Mouse (Mus musculus): ENCODE results near the gene Cep164. TPM values are rescaled to one million over a fixed set of nuclear protein-coding genes. Genes with fewer than 3 reads are reported as not detected.

Gene Cep164
- polyA plus RNA-seq (2015; fragmentation: Nextera tagmentation; extraction: Ambion mirVana), result 6.1 and 6.6 TPM in 2 replicates

GRCm38 (mm10) chr9:45828291-45828963 lies at the start of gene Cep164:
Gene Cep164 (minus strand): TSS chr9:45828691.
- peak; percentile 99 for ATAC-seq
- peak within 1 kb of the TSS; percentile 73 for H3K9ac ChIP-seq (replicated peaks)
- H3K27ac ChIP-seq (ENCODE audit: low read depth), result peak within 1 kb of the TSS; percentile 57
- under 1% methylated on average over 31 of the region's 31 CpGs for WGBS (ENCODE audit: insufficient replicate concordance)
- peaks cover 6% of the 10 kb centered on the region for H3K9me3 ChIP-seq (ENCODE audit: low read length)
- TF ChIP-seq EP300 (IDR thresholded peaks at IDR 0.05; ENCODE audit: low read depth) (no peak), CTCF (IDR thresholded peaks at IDR 0.05; ENCODE audit: low read depth) (no peak)
- H3K36me3 ChIP-seq (replicated peaks; ENCODE audit: insufficient read depth, low read length), result no peaks in the 10 kb centered on the region
- no peaks in the 10 kb centered on the region for H3K27me3 ChIP-seq (ENCODE audit: insufficient read depth, low read length)
- H3K4me2 ChIP-seq (ENCODE audit: low read depth, low read length), result peak within 1 kb of the TSS; percentile 89
- peaks cover 3% of the 10 kb centered on the region for H3K4me1 ChIP-seq (ENCODE audit: insufficient read depth)
- peak within 1 kb of the TSS; percentile 82 for H3K4me3 ChIP-seq (ENCODE audit: low read depth, low read length)
- peak; percentile 87 for DNase-seq

GRCm38 (mm10) chr9:45877928-45878327 lies 49.4 kb upstream of the Cep164 start:
- ATAC-seq, result no peak

DNA sequence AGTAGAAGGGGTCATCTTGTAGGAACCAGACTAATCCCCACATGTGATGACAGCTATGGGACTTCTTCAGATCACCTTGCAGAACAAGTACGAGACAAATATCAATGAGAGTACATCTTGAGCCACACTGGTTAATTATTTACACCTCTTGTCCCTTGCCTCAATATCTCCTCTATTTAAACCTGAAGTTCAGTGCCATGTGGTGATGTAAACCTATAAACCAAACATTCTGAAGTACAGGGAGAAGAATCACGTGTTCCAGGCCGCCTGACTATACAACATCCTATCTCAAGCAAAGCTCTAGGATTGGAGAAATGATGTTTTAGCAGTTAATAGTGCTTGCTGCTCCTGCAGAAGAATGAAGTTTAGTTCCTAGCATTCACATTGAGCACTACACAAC lies 41.8 kb upstream of the Cep164 start:
- 60% methylated on average over 3 of the region's 3 CpGs for WGBS (ENCODE audit: insufficient replicate concordance)
- no peaks in the 10 kb centered on the region for H3K9me3 ChIP-seq (ENCODE audit: low read length)
- H3K4me1 ChIP-seq (ENCODE audit: insufficient read depth), result 0 out of 2 replicates have a peak, but pooled peaks cover 4% of the 10 kb centered on the region
- H3K27me3 ChIP-seq (ENCODE audit: insufficient read depth, low read length), result no peaks in the 10 kb centered on the region
- ATAC-seq (peak; percentile 75), DNase-seq (no peak)
- no peak overlapping the region for H3K4me3 ChIP-seq (ENCODE audit: low read depth, low read length)
- H3K36me3 ChIP-seq (replicated peaks; ENCODE audit: insufficient read depth, low read length), result peaks cover 44% of the 10 kb centered on the region
- no peak overlapping the region for H3K9ac ChIP-seq (replicated peaks)
- H3K4me2 ChIP-seq (ENCODE audit: low read depth, low read length), result no peak overlapping the region
- TF ChIP-seq EP300 (IDR thresholded peaks at IDR 0.05; ENCODE audit: low read depth), result no peak
- TF ChIP-seq CTCF (IDR thresholded peaks at IDR 0.05; ENCODE audit: low read depth), result no peak
- H3K27ac ChIP-seq (ENCODE audit: low read depth), result no peak overlapping the region

More at GRCm38 (mm10) chr9:45877928-45878327, 49.4 kb upstream of the Cep164 start:
- Histone ChIP-seq H3K4me2 (ENCODE audit: low read depth, low read length) (no peak overlapping the region), H3K4me3 (ENCODE audit: low read depth, low read length) (no peak overlapping the region), H3K9me3 (ENCODE audit: low read length) (no peaks in the 10 kb centered on the region), H3K36me3 (replicated peaks; ENCODE audit: insufficient read depth, low read length) (peaks cover 42% of the 10 kb centered on the region), H3K9ac (replicated peaks) (no peak overlapping the region), H3K27ac (ENCODE audit: low read depth) (no peak overlapping the region), H3K4me1 (ENCODE audit: insufficient read depth) (no peaks in the 10 kb centered on the region), H3K27me3 (ENCODE audit: insufficient read depth, low read length) (no peaks in the 10 kb centered on the region)
- peak; percentile 48 for TF ChIP-seq CTCF (IDR thresholded peaks at IDR 0.05; ENCODE audit: low read depth)
- TF ChIP-seq EP300 (IDR thresholded peaks at IDR 0.05; ENCODE audit: low read depth), result no peak
- 67% methylated on average over 2 of the region's 2 CpGs for WGBS (ENCODE audit: insufficient replicate concordance)
- DNase-seq, result peak; percentile 42

GRCm38 (mm10) chr9:45869181-45869580 lies 40.7 kb upstream of the Cep164 start:
- DNase-seq (no peak), ATAC-seq (no peak)
- H3K4me3 ChIP-seq (ENCODE audit: low read depth, low read length), result no peak overlapping the region
- H3K4me2 ChIP-seq (ENCODE audit: low read depth, low read length), result no peak overlapping the region
- H3K9ac ChIP-seq (replicated peaks), result no peak overlapping the region
- H3K36me3 ChIP-seq (replicated peaks; ENCODE audit: insufficient read depth, low read length), result peaks cover 45% of the 10 kb centered on the region
- 0 out of 2 replicates have a peak, but pooled peaks cover 4% of the 10 kb centered on the region for H3K4me1 ChIP-seq (ENCODE audit: insufficient read depth)
- H3K27ac ChIP-seq (ENCODE audit: low read depth), result peak overlapping the region; percentile 3; the same call in 1 of the 2 replicates
- TF ChIP-seq EP300 (IDR thresholded peaks at IDR 0.05; ENCODE audit: low read depth) (no peak), CTCF (IDR thresholded peaks at IDR 0.05; ENCODE audit: low read depth) (no peak)
- no peaks in the 10 kb centered on the region for H3K27me3 ChIP-seq (ENCODE audit: insufficient read depth, low read length)
- WGBS (ENCODE audit: insufficient replicate concordance), result 84% methylated on average over 3 of the region's 3 CpGs
- H3K9me3 ChIP-seq (ENCODE audit: low read length), result no peaks in the 10 kb centered on the region

DNA sequence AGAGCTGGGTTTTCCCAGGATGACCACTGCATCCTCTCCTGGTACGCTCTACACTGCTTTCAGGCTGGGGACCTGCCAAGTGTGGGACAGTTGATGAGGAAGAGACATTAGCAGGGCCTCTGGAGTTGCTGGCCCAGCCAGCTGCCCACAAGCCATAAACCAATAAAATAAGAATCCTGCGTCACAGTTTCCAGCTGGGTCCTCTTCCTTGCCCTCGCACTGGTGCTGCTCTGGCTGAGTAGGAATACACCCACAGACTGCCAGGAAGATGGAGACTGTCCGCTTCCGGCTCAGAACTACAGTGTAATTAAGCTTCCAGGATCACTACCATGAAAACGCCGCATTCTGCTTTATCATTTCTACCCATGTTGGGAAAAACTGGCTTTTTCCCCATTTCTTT lies 33.3 kb upstream of the Cep164 start:
- Histone ChIP-seq H3K36me3 (replicated peaks; ENCODE audit: insufficient read depth, low read length) (peaks cover 77% of the 10 kb centered on the region), H3K27me3 (ENCODE audit: insufficient read depth, low read length) (no peaks in the 10 kb centered on the region), H3K4me2 (ENCODE audit: low read depth, low read length) (no peak overlapping the region), H3K27ac (ENCODE audit: low read depth) (no peak overlapping the region), H3K9ac (replicated peaks) (no peak overlapping the region), H3K9me3 (ENCODE audit: low read length) (no peaks in the 10 kb centered on the region), H3K4me1 (ENCODE audit: insufficient read depth) (no peaks in the 10 kb centered on the region), H3K4me3 (ENCODE audit: low read depth, low read length) (no peak overlapping the region)
- WGBS (ENCODE audit: insufficient replicate concordance), result 86% methylated on average over 7 of the region's 7 CpGs
- no peak for ATAC-seq
- DNase-seq, result no peak
- TF ChIP-seq EP300 (IDR thresholded peaks at IDR 0.05; ENCODE audit: low read depth) (no peak), CTCF (IDR thresholded peaks at IDR 0.05; ENCODE audit: low read depth) (no peak)

DNA sequence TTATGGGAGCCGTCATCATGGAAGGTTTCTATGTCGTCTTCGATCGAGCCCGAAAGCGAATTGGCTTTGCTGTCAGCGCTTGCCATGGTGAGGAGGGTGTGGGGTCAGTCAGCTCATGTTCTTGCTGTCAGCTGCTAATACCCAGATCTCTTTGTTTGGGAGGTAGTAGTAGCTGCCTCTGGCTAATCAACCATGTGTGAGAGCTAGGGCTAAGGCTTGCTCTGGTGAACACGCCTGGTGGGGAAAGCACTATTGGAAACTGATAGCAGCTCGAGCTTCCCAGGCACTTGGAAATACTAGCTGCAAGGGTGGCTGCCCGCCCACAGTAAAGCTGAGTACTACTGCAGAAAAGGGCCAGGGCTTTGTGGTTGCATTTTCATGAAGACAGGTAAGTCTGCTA lies 30.9 kb upstream of the Cep164 start:
- H3K9me3 ChIP-seq (ENCODE audit: low read length), result no peaks in the 10 kb centered on the region
- H3K27ac ChIP-seq (ENCODE audit: low read depth), result no peak overlapping the region
- 89% methylated on average over 10 of the region's 10 CpGs for WGBS (ENCODE audit: insufficient replicate concordance)
- TF ChIP-seq EP300 (IDR thresholded peaks at IDR 0.05; ENCODE audit: low read depth) (no peak), CTCF (IDR thresholded peaks at IDR 0.05; ENCODE audit: low read depth) (no peak)
- H3K27me3 ChIP-seq (ENCODE audit: insufficient read depth, low read length), result no peaks in the 10 kb centered on the region
- H3K4me1 ChIP-seq (ENCODE audit: insufficient read depth), result no peaks in the 10 kb centered on the region
- ATAC-seq (no peak), DNase-seq (no peak)
- no peak overlapping the region for H3K4me2 ChIP-seq (ENCODE audit: low read depth, low read length)
- no peak overlapping the region for H3K9ac ChIP-seq (replicated peaks)
- peaks cover 65% of the 10 kb centered on the region for H3K36me3 ChIP-seq (replicated peaks; ENCODE audit: insufficient read depth, low read length)
- H3K4me3 ChIP-seq (ENCODE audit: low read depth, low read length), result no peak overlapping the region
